Comparison of ENCODE assay signal across 15 mouse cellular contexts in the genomic region with DNA sequence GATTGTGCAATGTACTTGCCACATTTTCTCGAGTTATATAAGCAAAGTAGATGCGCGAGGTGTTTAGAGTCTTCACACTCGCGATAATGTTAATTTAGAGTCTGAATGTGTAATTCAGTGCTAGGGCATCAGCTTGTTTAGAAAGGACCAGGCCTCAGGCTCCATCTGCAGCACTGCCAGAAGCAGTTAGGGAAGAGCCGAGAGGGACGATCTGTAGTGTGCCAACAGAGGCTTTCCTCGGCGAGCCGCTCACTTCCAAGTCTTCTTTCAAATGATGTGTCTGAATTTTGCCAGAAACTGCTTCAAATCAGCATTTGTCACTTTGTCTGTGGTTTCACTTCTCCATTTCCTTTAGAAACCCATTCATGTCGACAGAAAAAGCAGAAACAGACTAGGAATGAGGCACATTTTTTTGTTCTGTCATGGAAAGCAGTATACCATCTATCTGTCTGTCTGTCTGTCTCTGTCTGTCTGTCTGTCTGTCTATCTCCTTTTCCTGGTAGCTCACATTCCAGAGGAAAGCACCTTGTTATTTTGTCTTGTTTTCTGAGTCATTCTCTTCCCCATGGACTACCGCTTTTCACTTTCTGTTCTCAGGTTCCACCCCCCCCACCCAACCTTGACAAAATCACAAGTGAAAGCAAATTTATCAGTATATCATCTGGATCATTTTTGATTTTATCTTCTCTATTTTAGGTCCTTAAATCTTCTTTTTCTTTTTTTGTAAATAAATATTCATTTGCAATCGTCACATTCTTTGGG. TPM values are rescaled to one million over a fixed set of nuclear protein-coding genes. Genes with fewer than 3 reads are reported as not detected.
DNase-seq lines count a peak whose midpoint lies in the region; TF ChIP-seq lines count a peak whose summit lies in the region.
"Had no signal": no experiment of that assay in that cellular context is flagged by ENCODE, and none has a peak within 500 bp of the region (broad histone marks: within the 10 kb centered on the region; RNA-seq: fewer than 3 reads in every experiment).

No protein-coding gene starts in this region.

- 78% methylated on average over 13 of the region's 13 CpGs for WGBS in kidney, adult 2 months

- no peak overlapping the region for H3K4me3 ChIP-seq in kidney, adult 2 months (ENCODE audit: insufficient read depth, low read depth, low read length)
- H3K4me3 ChIP-seq: heart, embryonic 10.5 days; intestine, embryonic 15.5 days; layer of hippocampus, adult 2 months; stomach, embryonic 15.5 days had no signal

- TF ChIP-seq POLR2A in kidney, adult 2 months (IDR thresholded peaks at IDR 0.05; ENCODE audit: low read depth, low read length) = no peak

- H3K4me1 ChIP-seq in kidney, adult 2 months (ENCODE audit: control insufficient read depth, insufficient read depth, low read length) = no peaks in the 10 kb centered on the region
- H3K4me1 ChIP-seq: intestine, embryonic 15.5 days; stomach, embryonic 15.5 days had no signal

- DNase-seq in kidney, adult 2 months = peak; percentile 3
- no peak for DNase-seq in kidney, adult 11 months
- DNase-seq in right cerebral cortex, adult 18-20 months = peak; percentile 8
- DNase-seq in right cerebral cortex, postnatal 14 days = no peak
- peak; percentile 4 for DNase-seq in induced T-regulatory cell, adult 2 months (ENCODE audit: low read depth)
- peak; percentile 70 for DNase-seq in splenic B cell, adult 2 months (ENCODE audit: low read depth, low spot score)
- DNase-seq in cerebellum, adult 11-12 months = no peak
- no peak for DNase-seq in kidney, adult 8-10 months
- DNase-seq: adrenal gland, postnatal 14 days; cerebellum, adult 11 months; liver had no signal

- H3K36me3 ChIP-seq in kidney, adult 2 months (ENCODE audit: control insufficient read depth, insufficient read depth, low read length) = no peaks in the 10 kb centered on the region
- H3K36me3 ChIP-seq in splenic B cell, adult 2 months (ENCODE audit: control insufficient read depth, insufficient read depth, low read length, poor library complexity, severe bottlenecking) = no peaks in the 10 kb centered on the region
- H3K36me3 ChIP-seq: heart, embryonic 10.5 days; intestine, embryonic 15.5 days; stomach, embryonic 15.5 days had no signal

- TF ChIP-seq CTCF in kidney, adult 2 months (conservative IDR thresholded peaks at IDR 0.05; ENCODE audit: insufficient read depth, insufficient read length, low read depth, low read length) = no peak

- no peaks in the 10 kb centered on the region for H3K27me3 ChIP-seq in kidney, adult 2 months (replicated peaks; ENCODE audit: control insufficient read depth, insufficient read depth, low read length)
- H3K27me3 ChIP-seq in splenic B cell, adult 2 months (ENCODE audit: control insufficient read depth, insufficient read depth, low read length, poor library complexity, severe bottlenecking) = no peaks in the 10 kb centered on the region
- H3K27me3 ChIP-seq: stomach, embryonic 15.5 days had no signal

- H3K27ac ChIP-seq in kidney, adult 2 months (ENCODE audit: insufficient read depth, low read depth, low read length) = no peak overlapping the region
- H3K27ac ChIP-seq: heart, embryonic 10.5 days; intestine, embryonic 15.5 days; layer of hippocampus, adult 2 months; stomach, embryonic 15.5 days had no signal

RNA-seq across cellular contexts. Expression of gene Tlr13, which starts 3.5 kb away (rescaled TPM):
- polyA plus RNA-seq in kidney, adult 2 months (2012; rRNA removed) = 0.31 and 0.48 TPM in 2 replicates

RNA-seq across cellular contexts. Expression of gene Pgk1, which starts 47.4 kb away (rescaled TPM):
- polyA plus RNA-seq in kidney, adult 2 months (2012; rRNA removed) = 325 and 361 TPM in 2 replicates

Comparison
In these comparisons a context has a peak if more than half of its experiments do, and no peak if none do; other contexts are left out.
1. DNase-seq: peak in kidney, adult 2 months (single experiment), right cerebral cortex, adult 18-20 months (single experiment), induced T-regulatory cell, adult 2 months (single experiment) and splenic B cell, adult 2 months (single experiment); none in kidney, adult 11 months (single experiment), right cerebral cortex, postnatal 14 days (single experiment), cerebellum, adult 11-12 months (single experiment) and kidney, adult 8-10 months (0 of 2).